Mouse (Mus musculus) lung, adult 18-20 months (tissue): ENCODE data around the gene Arl4d.
"Not testable (repeated sequence)": the region's sequence is repeated elsewhere in the genome, so short reads cannot be mapped to it uniquely, and the experiment has no call there.

Experiments used
- DNase-seq, 2 experiments: peaks; one replicate each; pipeline ENCODE4 v3.0.0; 2022; ENCODE audit warnings: mixed read lengths in 2 of 2

Gene Arl4d

GRCm38 (mm10) chr11:101664825-101665635, at the start of gene Arl4d:
Gene Arl4d, plus strand, starts transcription at chr11:101665541.
- DNase-seq: peak; percentile 97

DNA sequence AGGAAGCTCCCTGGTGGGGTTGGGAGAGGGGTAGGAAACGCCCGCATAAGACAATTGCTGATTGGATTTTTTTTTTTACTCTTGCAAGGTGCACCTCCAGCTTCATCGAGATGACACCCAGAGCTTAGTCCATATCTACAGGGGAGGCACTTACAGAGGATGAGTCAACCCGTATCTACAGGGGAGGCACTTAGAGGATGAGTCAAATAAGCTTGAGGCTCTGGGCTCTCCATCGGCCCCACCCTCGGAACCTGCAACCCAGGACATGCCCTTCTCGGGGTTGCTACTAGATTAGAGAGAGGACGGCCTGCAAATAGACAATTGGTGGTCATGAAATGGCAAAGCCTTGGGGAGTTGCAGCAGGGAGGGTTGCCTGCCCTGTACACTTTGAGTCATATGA, 49.2 kb upstream of the Arl4d start:
- DNase-seq: no peak

DNA sequence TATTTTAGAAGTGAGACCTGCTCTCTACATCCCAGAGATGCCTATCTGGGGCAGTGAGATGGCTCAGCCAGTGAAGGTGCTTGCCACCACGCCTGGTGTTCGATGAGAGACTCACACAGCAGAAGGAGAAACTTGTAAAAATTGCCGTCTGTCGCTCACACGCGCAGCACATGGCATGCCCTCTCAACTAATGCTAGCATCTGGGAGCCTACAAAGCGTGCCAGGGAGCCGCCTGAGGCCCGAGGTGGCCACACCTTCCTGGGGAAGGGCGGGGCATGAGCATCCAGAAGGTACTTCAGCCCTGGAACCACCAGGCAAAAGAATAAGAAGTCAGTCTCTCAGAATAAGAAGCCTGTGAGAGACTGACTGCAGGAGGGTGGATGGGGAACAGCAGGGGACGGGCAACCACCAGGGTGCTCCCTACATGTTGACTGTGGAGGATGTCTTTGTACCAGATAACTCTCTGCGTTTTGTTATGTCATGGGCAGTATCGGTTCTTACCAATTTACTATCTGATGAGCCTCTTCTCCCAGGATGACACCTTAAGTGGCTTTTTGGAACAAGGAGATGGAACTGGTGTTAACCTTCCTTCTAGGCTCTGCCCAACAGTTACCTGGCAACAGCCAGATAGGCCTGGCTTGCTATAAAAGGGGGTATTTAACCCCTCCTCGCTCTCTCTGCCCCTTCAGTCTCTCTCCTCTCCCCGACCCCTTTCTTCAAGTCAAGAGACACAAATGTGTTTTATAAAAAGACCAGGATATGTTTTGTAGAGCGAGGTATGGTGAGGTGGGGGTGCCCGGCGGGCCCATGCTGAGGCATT, 48.2 kb upstream of the Arl4d start:
- DNase-seq: no peak

GRCm38 (mm10) chr11:101617849-101618248, 47.5 kb upstream of the Arl4d start:
- DNase-seq: peak; percentile 24 to 58

GRCm38 (mm10) chr11:101618596-101618995, 46.7 kb upstream of the Arl4d start:
- DNase-seq: no peak

GRCm38 (mm10) chr11:101620022-101620655, 45.2 kb upstream of the Arl4d start:
- DNase-seq: not testable (repeated sequence)

GRCm38 (mm10) chr11:101626649-101626994, 38.7 kb upstream of the Arl4d start:
- DNase-seq: no peak

DNA sequence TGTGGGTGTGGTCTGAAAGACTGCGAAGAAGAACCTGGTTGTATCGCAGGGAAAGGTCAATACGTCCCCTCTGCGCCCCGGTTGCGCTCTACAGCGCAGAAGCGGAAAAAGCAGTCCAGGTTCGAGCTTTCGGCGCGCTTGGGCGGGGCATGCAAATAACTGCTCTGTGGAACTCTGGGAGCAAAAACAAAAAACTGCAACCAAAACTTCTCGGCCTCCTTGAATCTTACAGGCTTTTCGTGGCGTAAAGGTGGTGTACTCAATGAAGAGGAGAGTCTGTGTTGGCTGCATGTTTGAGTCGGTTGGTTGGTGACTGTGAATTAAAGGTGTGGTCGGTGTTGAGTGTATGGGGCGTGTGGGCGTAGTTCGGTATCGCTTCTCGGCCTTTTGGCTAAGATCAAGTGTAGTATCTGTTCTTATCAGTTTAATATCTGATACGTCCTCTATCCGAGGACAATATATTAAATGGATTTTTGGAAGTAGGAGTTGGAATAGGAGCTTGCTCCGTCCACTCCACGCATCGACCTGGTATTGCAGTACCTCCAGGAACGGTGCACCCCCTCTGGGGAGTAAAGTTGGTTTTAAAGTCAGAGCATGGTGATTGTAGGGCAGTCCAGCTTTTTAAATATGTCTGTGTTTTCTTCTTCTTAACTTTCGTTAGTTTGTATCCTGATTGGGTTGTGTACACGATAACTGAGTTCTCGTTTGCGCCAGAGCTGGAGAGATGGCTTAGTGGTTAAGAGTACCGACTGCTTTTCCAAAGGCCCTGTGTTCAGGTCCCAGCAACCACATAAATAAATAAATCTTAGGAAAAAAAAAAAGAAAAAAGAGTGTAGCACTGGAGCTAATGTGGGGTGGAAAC, 38.1 kb upstream of the Arl4d start, which contains the start of gene Rdm1:
Gene Rdm1 (plus strand): TSS at position 201 of the 862 bp plus-strand sequence.
- DNase-seq: peak; percentile 83 to 85

GRCm38 (mm10) chr11:101627857-101628559, 37.3 kb upstream of the Arl4d start:
- DNase-seq: peak; percentile 85 to 87

GRCm38 (mm10) chr11:101628733-101629417, 36.5 kb upstream of the Arl4d start:
- not testable (repeated sequence) for DNase-seq

- DNase-seq: no peak
Measured at GRCm38 (mm10) chr11:101635660-101636059, 29.7 kb upstream of the Arl4d start.

DNA sequence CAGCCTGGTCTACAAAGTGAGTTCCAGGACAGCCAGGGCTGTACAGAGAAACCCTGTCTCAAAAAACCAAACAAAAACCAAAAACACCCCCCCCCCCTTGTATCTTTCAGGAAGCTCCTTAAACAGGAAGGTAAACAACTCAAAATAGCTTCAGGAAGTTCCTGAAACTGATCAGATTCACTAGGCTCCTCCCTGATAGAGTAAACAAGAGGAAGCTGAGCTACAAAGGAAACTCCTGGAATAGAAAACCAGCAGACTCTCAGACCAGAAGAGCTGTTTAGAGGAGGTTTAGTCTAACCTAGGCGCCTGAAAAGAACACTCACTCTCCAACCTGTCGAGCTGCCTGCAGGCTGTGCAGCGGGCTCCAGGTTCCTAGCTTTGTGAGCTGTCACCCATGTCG, 25.6 kb upstream of the Arl4d start:
- no peak for DNase-seq

DNA sequence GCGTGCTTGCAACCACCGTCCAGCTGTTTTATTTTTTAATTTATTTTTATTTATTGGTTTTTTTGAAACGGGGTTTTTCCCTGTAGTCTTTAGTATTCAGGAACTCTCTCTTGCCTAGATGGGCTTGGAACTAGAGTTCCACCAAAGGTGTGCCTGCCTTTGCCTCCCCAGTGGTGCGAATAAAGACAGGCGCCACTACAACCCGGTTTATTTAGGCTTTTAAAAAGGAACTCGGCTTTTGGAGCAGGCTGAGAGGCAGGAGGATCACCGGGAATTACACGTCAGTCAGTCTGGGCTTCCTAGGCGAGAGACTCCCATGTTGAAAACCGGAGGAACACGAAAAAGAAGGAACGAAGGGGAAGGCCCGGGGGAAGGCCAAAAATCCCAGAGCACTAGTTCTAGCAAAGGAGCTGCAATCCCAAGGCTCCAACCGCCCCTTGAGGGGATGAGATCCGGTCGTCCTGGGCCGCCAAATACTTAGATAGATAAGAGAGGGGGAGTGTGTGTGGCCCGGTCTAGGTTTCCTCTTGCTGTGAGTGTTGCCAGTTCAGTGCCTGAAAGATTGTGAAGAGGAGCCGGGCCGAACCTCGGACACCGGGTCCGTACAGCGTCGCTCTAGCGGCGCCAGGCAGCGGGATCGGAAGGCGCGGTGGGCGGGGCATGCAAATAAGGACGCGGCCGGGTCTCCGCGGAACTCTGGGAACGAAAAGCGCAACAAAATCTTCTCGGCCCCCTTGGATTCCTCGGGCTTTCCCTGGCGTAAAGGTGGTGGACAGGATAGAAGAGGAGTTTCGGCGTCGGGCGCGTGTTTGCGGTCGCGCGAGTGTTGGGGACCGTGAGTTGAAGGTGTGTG, 24.3 kb upstream of the Arl4d start:
- peak; percentile 78 to 79 for DNase-seq

GRCm38 (mm10) chr11:101641710-101642642, 23.4 kb upstream of the Arl4d start:
- peak; percentile 28 to 34 for DNase-seq

- no peak for DNase-seq
Measured at GRCm38 (mm10) chr11:101642931-101643330, 22.4 kb upstream of the Arl4d start.

DNA sequence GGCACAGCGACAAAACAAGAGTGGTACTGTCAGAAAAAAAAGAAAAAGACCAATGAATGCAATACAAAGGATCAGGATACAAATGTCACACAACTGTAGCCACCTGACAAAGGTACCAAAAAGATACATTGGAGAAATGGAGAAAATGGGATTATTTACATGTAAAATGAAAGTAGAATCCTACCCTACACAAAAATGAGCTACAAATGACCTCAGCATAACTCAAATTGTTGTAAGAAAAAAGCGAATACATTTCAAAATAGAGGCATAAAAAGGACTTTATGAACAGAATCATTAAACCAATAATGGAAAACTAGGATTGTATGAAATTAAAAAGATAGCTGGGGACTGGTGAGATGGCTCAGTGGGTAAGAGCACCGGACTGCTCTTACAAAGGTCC, 20.8 kb upstream of the Arl4d start:
- no peak for DNase-seq

DNA sequence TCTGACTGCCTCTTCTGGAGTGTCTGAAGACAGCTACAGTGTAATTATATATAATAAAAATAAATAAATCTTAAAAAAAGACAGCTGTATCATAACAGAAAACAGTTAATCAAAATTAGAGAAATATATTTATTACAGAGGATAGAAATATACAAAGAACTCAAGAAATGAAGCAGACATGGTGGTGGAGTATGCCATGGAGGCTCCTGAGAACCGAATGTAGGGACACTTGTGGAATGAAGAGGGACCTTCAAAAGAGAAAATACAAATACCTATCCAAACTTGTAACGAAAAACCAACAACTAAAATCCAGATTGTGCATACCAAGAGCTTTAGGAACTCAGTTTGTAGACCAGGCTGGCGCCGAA, 20.3 kb upstream of the Arl4d start:
- not testable (repeated sequence) for DNase-seq

DNA sequence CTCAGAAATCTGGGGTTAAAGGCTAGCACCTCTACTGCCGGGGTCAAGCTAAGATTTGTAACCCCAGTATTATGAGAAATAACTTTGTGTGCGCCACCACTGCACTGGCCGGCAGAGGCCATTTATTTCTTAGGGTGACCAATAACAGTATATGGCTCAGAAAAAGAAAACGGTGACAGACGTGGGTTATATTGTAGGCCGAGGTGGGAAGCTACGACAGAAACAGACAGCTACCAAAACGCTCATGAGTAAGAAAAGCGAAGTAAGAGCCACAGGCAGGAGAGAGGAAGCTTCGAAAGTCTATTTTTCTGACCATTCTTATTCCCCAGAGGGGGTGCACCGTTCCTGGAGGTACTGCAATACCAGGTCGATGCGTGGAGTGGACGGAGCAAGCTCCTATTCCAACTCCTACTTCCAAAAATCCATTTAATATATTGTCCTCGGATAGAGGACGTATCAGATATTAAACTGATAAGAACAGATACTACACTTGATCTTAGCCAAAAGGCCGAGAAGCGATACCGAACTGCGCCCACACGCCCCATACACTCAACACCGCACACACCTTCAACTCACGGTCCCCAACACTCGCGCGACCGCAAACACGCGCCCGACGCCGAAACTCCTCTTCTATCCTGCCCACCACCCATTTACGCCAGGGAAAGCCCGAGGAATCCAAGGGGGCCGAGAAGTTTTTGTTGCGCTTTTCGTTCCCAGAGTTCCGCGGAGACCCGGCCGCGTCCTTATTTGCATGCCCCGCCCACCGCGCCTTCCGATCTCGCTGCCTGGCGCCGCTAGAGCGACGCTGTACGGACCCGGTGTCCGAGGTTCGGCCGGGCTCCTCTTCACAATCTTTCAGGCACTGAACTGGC, 19.7 kb upstream of the Arl4d start:
- DNase-seq: peak; percentile 62 to 63
